Mouse (Mus musculus) 3134 (cell line): ENCODE results near the gene Grik3.

ENCODE experiments used
- DNase-seq: peaks from one replicate; pipeline ENCODE4 v3.0.0-alpha.2; 2011; ENCODE audit warnings: low spot score; ENCODE audit not compliant: insufficient read length; ENCODE audit errors: extremely low read depth

Grik3 gene

DNA sequence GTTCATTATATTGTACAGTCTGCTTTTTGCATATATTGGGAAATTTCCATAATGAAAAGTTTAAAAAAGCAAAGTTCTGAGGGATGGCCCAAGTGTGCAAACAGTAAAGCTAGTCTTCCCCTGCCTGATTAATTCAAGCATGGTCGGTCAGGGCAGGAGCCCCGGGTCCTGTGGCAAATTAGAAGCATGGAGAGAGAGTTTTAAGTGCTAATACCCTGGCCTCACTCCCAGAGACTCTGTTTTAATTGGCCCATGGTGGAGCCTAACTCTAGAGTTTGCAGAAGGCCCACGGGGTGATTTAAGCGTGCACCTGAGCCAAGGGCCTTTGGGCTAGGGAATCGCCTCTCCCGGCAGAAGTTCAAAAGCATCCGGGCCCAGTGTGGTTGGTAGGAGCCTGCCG, 215.2 kb downstream of the Grik3 start:
- no peak for DNase-seq

DNA sequence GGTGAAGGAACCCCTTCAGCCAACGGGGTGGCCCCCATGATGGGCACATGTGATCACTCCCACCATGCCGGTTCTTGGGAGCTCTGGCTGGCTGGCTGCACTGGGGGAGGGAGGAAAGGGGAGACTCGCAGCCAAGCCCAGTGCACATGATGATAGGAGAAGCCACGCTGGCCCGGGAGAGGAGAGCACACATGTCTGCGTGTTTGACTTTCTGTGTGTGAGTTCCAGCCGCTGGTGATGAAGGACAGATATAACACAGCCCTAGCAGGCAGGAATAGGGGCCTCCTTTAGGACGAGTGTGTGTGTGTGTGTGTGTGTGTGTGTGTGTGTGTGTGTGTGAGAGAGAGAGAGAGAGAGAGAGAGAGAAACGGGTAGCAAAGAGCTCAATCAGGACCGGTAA, 219.2 kb downstream of the Grik3 start:
- DNase-seq = no peak

DNA sequence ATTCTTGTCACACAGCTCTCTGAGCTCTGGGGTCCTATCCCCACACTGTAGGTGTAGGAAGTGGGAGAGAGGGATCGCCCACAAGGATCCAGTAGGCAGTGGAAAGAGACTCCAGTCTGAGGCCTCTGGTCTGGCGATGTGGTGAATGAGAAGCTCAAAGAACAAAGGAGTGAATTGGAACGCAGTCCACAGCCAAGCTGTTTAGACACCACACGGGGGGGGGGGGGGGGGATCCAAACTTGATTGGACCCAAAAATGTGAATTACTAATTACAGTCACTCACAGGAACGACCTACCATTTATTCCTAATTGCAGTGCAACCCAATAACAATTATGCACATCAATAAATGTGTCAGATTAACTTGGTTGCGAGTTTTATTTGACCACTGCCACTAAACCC, 227.4 kb downstream of the Grik3 start:
- DNase-seq = no peak

DNA sequence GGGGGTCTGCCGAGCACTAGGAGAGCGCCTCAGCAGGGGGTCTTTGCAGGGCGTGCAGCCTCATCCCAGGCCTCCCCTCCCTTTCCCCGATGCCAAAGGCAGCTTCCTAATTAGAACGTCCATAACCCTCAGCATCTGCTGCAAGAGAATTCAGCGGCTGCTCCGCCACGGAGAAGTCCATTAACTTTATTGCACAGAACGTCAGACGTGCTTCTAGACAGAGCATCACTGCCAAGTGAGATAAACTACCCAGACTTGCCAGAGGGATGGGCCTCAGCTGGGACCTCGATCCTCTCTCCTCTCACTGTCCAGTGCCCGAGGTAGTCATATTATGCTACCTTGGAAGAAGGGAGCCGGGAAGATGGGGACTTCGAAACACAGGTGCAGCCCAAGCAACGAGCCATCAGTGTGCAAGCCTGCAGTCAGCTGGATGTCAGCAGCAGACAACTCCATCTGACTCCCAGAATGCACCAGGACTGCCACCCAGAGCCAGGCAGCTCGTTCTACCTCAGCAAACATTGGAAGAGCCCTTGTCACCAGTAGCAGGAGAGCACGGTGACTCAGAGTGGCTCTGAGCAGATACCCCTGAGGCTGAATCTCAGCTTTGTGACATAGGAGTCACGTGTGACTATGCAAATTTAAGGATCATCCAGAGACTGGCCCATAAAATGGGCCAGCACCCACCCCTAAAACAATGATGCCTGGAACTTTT, 228.1 kb downstream of the Grik3 start:
- DNase-seq = no peak

- no peak for DNase-seq
Observed at GRCm38 (mm10) chr4:125726241-125726640, 235.7 kb downstream of the Grik3 start.

DNA sequence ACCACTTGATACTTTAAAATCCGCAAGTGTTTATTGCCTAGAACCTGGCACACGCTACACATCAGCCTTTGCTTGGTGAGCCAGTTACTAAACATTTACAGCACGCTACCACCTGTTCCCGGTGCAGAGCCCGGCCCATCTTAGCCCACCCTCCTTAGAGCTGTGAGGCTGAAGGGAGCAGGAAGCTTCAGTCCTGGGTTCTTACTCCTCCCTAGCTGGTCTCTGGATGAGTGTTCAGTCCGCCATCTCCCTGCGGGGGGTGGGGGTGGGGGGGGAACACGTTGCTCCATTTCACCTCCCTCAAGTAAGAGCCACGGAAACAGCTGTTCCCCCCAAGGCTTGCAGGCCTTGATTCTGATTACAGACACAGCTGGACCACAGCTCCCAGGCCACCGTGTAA, 236.5 kb downstream of the Grik3 start:
- DNase-seq = no peak

DNA sequence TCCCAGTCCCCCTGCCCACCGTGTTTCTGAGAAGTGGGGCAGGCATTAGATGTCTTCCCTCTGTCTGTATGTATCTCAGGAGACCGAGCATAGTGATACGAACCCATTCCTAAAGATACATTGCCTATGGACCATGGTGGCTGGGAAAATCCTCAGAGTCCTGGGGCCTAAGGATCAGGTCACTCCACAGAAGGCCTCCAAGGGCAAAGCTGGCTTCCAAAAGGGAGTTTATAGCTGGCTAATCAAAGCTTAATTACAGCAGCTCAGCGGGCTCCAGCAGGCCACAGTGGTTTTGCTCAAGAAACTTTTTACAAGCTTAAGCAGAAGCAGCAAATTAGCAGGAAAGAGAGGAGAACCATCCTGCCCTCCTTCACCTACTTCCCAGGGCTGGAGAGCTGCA, 237.1 kb downstream of the Grik3 start:
- DNase-seq = no peak

- DNase-seq = no peak
Observed at GRCm38 (mm10) chr4:125728091-125728863, 237.8 kb downstream of the Grik3 start.

DNA sequence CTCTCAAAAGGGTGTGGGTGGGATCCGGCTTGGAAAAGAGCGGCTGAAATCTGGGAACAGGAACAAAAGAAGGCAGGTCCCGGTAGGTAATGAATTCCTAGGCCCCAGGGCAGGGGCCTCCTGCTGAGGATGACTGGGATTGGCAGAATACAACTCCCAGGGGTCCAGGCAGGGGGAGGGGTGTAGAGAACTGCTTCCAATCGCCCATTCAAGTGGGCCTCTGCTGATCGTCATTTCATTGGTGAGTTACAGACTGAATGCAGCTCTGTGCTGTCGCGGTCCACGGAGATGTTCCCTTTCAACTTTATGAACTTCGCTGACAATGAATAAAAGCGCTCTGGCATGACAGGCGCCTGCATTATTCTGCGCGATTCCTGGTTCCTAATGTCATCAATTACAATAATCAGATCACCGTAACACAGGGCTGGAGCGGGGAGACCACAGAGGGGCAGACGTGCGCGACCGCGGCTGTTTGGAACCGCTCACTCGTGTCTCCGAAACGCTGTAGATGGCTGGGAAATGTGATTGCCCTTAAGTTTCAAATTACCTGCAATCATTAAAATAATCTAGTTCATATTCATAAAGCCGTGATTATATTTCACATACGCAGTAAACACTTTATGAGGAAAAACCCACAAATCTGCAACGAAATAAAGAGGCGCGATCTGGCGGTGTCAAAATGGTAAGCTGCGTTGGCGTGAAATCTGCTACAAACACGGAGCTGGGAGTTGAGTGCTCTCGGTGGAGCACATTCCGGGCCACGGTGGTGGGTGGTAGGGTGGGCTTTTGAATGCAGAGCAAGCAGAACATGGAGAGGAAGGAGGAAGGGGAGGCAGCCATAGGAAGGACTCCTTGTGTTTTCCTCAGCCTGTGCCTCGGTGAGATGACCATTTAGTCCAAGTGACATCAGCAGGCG, 239.1 kb downstream of the Grik3 start:
- DNase-seq = no peak

DNA sequence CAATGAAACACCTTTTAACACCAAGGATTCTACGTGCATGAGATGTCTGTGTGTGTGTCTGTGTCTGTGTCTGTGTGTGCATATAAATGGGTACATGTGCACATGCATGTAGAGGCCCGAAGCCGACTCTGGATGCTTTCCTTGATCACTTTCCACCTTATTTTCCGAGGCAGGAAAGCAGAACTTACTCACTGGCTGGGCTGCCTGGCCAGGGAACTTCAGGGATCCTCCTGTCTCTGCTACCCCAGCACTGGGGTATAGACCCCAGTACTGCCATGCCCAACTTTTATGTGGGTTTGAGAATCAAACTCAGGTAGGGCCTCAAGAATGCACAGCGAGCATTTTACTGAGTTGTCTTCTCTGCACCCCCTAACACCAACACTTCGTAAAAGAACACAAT, 240.3 kb downstream of the Grik3 start:
- no peak for DNase-seq

DNA sequence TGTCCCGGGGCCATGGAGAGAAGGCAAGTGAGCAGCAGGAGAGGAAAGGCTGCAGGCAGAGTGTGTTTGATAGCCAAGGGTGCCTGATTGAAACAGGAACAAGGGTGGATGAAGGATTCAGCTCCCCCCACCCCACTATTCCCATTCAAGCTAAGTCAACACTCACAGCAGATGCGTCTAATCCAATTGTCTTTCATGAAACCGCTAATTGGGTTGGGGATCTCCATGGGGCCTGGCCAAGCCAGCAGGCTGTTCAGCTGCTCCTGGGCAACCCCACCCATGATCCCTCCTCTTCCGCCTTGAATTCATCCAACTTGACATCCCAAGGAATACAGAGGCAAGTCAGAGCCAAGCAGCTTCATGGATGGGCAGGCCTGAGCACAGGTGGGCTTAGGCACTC, 246.3 kb downstream of the Grik3 start:
- DNase-seq = no peak

DNA sequence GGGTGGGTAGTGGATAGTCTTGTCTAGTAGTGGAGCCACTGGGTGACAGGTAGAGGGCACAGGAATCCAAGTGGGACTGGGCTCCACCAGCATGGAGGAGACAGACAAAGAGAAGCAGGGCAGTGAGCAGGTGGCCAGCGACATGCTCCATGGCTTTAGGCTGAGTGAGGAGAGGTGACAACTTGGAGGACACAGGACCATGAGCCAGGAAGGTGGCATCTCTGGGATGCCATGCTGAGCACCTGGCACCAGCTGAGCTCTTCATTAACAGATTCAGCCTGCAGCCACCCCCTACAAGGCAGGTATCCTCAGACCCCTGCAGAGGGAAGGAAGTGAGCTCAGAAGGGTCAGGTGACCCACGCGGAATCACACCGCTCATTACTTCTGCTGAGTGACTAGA, 248.3 kb downstream of the Grik3 start:
- DNase-seq = no peak

- DNase-seq = no peak
Observed at GRCm38 (mm10) chr4:125742162-125742571, 251.7 kb downstream of the Grik3 start.

DNA sequence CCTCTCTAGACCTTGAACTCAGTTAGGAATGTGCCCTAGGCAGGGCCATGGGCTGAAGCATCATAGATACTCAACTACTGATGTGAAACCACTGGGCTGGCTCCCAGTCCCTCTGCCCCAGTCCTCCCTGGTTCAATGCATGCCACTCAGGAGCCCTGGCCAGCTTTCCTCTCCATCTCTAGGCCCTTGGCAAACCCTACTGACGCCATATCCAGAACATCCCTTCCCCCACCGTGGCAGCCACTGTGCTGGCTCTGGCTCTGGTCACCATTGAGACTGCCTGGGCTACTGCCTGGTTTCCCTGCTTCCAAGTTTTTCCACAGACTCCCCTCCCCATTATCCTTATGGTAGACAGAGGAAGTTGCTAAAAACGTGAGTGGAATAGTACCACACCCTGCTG, 255.4 kb downstream of the Grik3 start:
- DNase-seq = no peak

DNA sequence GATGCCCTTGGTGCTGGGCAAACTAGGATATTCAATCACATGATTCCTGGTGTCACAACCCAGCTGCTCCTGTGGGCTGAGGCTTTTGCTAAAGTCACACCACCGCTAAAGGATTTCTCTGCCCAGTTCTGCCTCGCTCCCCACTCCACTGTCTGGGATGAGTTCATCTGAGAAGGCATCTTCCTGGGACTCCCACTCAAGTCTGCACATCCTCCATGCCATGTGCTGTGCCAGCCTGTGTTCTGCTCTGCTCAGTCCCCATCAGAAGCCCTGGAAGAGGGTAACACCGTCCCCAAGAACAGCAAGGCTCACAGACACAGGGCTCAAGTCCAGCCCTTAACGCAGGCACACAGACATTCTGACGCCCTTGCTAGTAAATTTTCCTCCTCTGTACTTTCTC, 265.9 kb downstream of the Grik3 start:
- no peak for DNase-seq

DNA sequence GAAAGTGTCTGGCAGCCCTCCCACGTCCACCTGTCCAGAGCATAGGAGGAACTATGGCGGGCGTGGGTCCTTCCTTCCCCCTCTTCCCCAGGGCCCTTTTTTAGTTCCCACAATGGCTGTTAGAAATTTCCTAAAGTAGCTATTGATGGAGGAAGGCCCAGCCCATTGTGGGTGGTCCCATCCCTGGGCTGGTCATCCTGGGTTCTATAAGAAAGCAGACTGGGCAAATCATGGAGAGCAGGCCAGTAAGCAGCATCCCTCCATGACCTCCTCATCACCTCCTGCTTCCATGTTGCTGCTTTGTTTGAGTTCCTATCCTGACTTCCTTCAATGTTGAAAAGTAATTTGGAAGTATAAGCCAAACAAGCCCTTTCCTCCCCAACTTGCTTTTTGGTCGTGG, 269.8 kb downstream of the Grik3 start:
- DNase-seq = no peak

DNA sequence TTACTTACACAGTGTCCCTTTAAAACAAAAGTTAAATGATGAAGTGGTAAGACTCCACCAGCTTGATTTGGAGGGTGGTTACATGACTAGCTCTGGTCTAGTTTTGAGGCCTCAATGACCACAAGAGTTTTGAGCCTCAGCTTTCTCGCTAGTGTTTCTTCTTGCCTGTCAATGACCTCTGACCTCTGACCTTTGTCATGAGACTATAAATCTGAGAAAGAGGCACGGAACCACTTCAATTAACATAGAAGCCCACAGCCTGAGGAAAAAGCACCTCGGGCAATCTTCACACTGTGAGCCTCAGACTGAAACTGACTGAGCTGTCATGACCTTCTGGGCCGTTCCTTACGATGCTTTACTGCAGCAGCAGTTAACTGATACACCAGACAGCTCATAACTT, 272.6 kb downstream of the Grik3 start:
- no peak for DNase-seq
